Mouse (Mus musculus) ES-Bruce4 (cell line): Measurements from ENCODE around the gene Ola1.

Experiments used
- CTCF ChIP-seq: IDR thresholded peaks from one replicate; pipeline ENCODE4 v1.8.1; 2011; ENCODE audit warnings: low read depth, low read length
- POLR2A ChIP-seq: IDR thresholded peaks from one replicate; pipeline ENCODE4 v1.8.1; 2011; ENCODE audit warnings: low read length; ENCODE audit not compliant: insufficient read depth

DNA sequence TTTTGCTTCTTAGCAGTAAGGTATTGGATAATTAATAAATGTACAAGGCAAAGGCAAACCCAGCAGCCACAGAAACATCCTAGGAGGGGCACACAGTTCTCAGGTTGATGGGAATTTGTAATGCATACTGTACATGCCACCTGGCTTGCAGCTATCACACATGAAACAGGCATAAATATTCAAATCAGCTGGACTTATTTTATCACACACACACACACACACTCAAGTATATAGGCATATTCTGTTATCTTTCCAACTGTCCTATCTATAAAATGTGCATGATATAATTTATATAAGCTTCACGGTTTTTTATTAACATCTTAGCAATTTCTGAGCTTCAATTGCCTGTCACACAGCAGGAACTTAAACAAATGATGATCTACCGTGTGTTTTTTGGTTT lies 85.8 kb downstream of the Ola1 start:
- TF ChIP-seq CTCF (no peak), POLR2A (no peak)
